Mouse (Mus musculus) intestine, postnatal 0 days (tissue): Measurements from ENCODE around the gene Tshz2. TPM values are rescaled to one million over a fixed set of nuclear protein-coding genes. Genes with fewer than 3 reads are reported as not detected.

ENCODE experiments used
- ATAC-seq: fragments of 200-750 bp; cut with Nextera tagmentation; 2 replicates; pipeline ENCODE4 v1.8.0; 2017; ENCODE audit warnings: mild to moderate bottlenecking, moderate TSS enrichment, moderate library complexity
- H3K27ac ChIP-seq: fragments of 300-500 bp; sonication (generic); 2 replicates; pipeline ENCODE4 v1.5.1; 2014; ENCODE audit warnings: mild to moderate bottlenecking, low read depth, low read length, moderate library complexity
- H3K27me3 ChIP-seq: fragments of 300-500 bp; sonication (generic); replicated peaks from 2 replicates; pipeline ENCODE4 v1.6.1; 2014; ENCODE audit warnings: low read length, mixed read lengths; ENCODE audit not compliant: control insufficient read depth, insufficient read depth
- H3K36me3 ChIP-seq: fragments of 300-500 bp; sonication (generic); 2 replicates; pipeline ENCODE4 v1.6.1; 2014; ENCODE audit warnings: mild to moderate bottlenecking, moderate library complexity; ENCODE audit not compliant: control insufficient read depth, insufficient read depth
- H3K4me1 ChIP-seq: fragments of 300-500 bp; sonication (generic); replicated peaks from 2 replicates; pipeline ENCODE4 v1.6.1; 2014; ENCODE audit warnings: antibody characterized with exemption, low read length, mixed read lengths; ENCODE audit not compliant: control insufficient read depth, insufficient read depth
- H3K4me2 ChIP-seq: fragments of 300-500 bp; sonication (generic); replicated peaks from 2 replicates; pipeline ENCODE4 v1.6.1; 2014; ENCODE audit warnings: low read depth, mild to moderate bottlenecking, moderate library complexity
- H3K4me3 ChIP-seq: fragments of 300-500 bp; sonication (generic); 2 replicates; pipeline ENCODE4 v1.5.1; 2014; ENCODE audit warnings: low read depth, low read length
- H3K9ac ChIP-seq: fragments of 300-500 bp; sonication (generic); 2 replicates; pipeline ENCODE4 v1.6.1; 2014; ENCODE audit warnings: mild to moderate bottlenecking, low read depth, low read length
- H3K9me3 ChIP-seq: fragments of 300-500 bp; sonication (generic); 2 replicates; pipeline ENCODE4 v1.6.1; 2016; ENCODE audit warnings: mixed run types; ENCODE audit not compliant: control insufficient read depth
- CTCF ChIP-seq: sonication (generic); IDR thresholded peaks from 2 replicates; pipeline ENCODE4 v1.5.1; 2016; ENCODE audit warnings: low read depth, mild to moderate bottlenecking, control low read depth, antibody characterized with exemption, moderate library complexity
- WGBS: fragments of 180-500 bp; shearing (Covaris S2); extraction: QIAGEN DNeasy Blood & Tissue Kit; methylation state at CpG from one replicate; pipeline ENCODE4 v1.1.7; 2014; 5-methylcytosine and 5-hydroxymethylcytosine counted together
- polyA plus RNA-seq: library from polyadenylated mRNA; unstranded; fragments of >200 nt; fragmentation: Nextera tagmentation; extraction: Ambion mirVana; gene quantifications from 2 replicates; pipeline ENCODE4 v1.2.1, GENCODE M21; 2015

Gene Tshz2
- polyA plus RNA-seq, 1 experiment from 2014 or later, result 6.3 TPM

GRCm38 (mm10) chr2:170011858-170012257 is 379.0 kb downstream of the Tshz2 start:
- 72% methylated on average over 8 of the region's 8 CpGs for WGBS
- Histone ChIP-seq H3K36me3 (no peaks in the 10 kb centered on the region), H3K27me3 (no peaks in the 10 kb centered on the region), H3K9me3 (no peaks in the 10 kb centered on the region), H3K27ac (no peak overlapping the region), H3K4me3 (no peak overlapping the region), H3K4me2 (no peak overlapping the region), H3K9ac (no peak overlapping the region), H3K4me1 (no peaks in the 10 kb centered on the region)
- TF ChIP-seq CTCF, result no peak
- ATAC-seq, result no peak

- no peak for ATAC-seq
- WGBS, result 52% methylated on average over 6 of the region's 6 CpGs
- no peak for TF ChIP-seq CTCF
- Histone ChIP-seq H3K9ac (no peak overlapping the region), H3K9me3 (no peaks in the 10 kb centered on the region), H3K4me3 (no peak overlapping the region), H3K4me1 (no peaks in the 10 kb centered on the region), H3K27ac (no peak overlapping the region), H3K36me3 (no peaks in the 10 kb centered on the region), H3K27me3 (no peaks in the 10 kb centered on the region), H3K4me2 (no peak overlapping the region)
Observed at GRCm38 (mm10) chr2:170017302-170017701, 384.5 kb downstream of the Tshz2 start.

GRCm38 (mm10) chr2:170017926-170018325 is 385.1 kb downstream of the Tshz2 start:
- ATAC-seq, result no peak
- no peaks in the 10 kb centered on the region for H3K9me3 ChIP-seq
- 72% methylated on average over 7 of the region's 7 CpGs for WGBS
- no peak for TF ChIP-seq CTCF
- H3K36me3 ChIP-seq, result no peaks in the 10 kb centered on the region
- H3K27ac ChIP-seq, result no peak overlapping the region
- H3K4me2 ChIP-seq, result no peak overlapping the region
- H3K27me3 ChIP-seq, result no peaks in the 10 kb centered on the region
- H3K4me1 ChIP-seq, result no peaks in the 10 kb centered on the region
- H3K9ac ChIP-seq, result no peak overlapping the region
- no peak overlapping the region for H3K4me3 ChIP-seq

- Histone ChIP-seq H3K4me2 (no peak overlapping the region), H3K9ac (no peak overlapping the region), H3K4me3 (no peak overlapping the region), H3K4me1 (no peaks in the 10 kb centered on the region), H3K27ac (no peak overlapping the region), H3K36me3 (no peaks in the 10 kb centered on the region), H3K27me3 (no peaks in the 10 kb centered on the region), H3K9me3 (0 out of 2 replicates have a peak, but pooled peaks cover 3% of the 10 kb centered on the region)
- WGBS, result 72% methylated on average over 5 of the region's 5 CpGs
- TF ChIP-seq CTCF, result no peak
- no peak for ATAC-seq
Observed at GRCm38 (mm10) chr2:170022953-170023352, 390.1 kb downstream of the Tshz2 start.

GRCm38 (mm10) chr2:170023741-170024140 is 390.9 kb downstream of the Tshz2 start:
- no peak for ATAC-seq
- Histone ChIP-seq H3K27ac (no peak overlapping the region), H3K36me3 (no peaks in the 10 kb centered on the region), H3K4me3 (no peak overlapping the region), H3K4me1 (no peaks in the 10 kb centered on the region), H3K4me2 (no peak overlapping the region), H3K9ac (no peak overlapping the region), H3K27me3 (no peaks in the 10 kb centered on the region), H3K9me3 (0 out of 2 replicates have a peak, but pooled peaks cover 3% of the 10 kb centered on the region)
- TF ChIP-seq CTCF, result no peak
- WGBS, result 82% methylated on average over 9 of the region's 9 CpGs

- Histone ChIP-seq H3K4me3 (no peak overlapping the region), H3K4me1 (no peaks in the 10 kb centered on the region), H3K27me3 (no peaks in the 10 kb centered on the region), H3K9me3 (0 out of 2 replicates have a peak, but pooled peaks cover 3% of the 10 kb centered on the region), H3K27ac (no peak overlapping the region), H3K4me2 (no peak overlapping the region), H3K9ac (no peak overlapping the region), H3K36me3 (no peaks in the 10 kb centered on the region)
- peak; percentile 33; the same call in 1 of the 2 replicates for TF ChIP-seq CTCF
- 84% methylated on average over 8 of the region's 8 CpGs for WGBS
- ATAC-seq, result no peak
Observed at GRCm38 (mm10) chr2:170024939-170025338, 392.1 kb downstream of the Tshz2 start.

GRCm38 (mm10) chr2:170025896-170026295 is 393.1 kb downstream of the Tshz2 start:
- Histone ChIP-seq H3K4me2 (no peak overlapping the region), H3K36me3 (no peaks in the 10 kb centered on the region), H3K27ac (no peak overlapping the region), H3K4me1 (no peaks in the 10 kb centered on the region), H3K4me3 (no peak overlapping the region), H3K27me3 (no peaks in the 10 kb centered on the region), H3K9me3 (0 out of 2 replicates have a peak, but pooled peaks cover 3% of the 10 kb centered on the region), H3K9ac (no peak overlapping the region)
- no peak for TF ChIP-seq CTCF
- 93% methylated on average over 6 of the region's 6 CpGs for WGBS
- no peak for ATAC-seq
